Mouse (Mus musculus) cerebellum, adult 2 months (tissue): ENCODE results near the gene Erbin.

Experiments
- CTCF ChIP-seq: fragments of 200-500 bp; IDR thresholded peaks from 2 replicates; pipeline ENCODE4 v1.5.1; 2011; ENCODE audit warnings: low read depth, mild to moderate bottlenecking, control low read depth, low read length, moderate library complexity, borderline replicate concordance; ENCODE audit not compliant: insufficient read depth
- POLR2A ChIP-seq: fragments of 200-500 bp; IDR thresholded peaks from 2 replicates; pipeline ENCODE4 v1.6.1; 2011; ENCODE audit warnings: low read length, control low read depth, borderline replicate concordance; ENCODE audit not compliant: insufficient read depth

DNA sequence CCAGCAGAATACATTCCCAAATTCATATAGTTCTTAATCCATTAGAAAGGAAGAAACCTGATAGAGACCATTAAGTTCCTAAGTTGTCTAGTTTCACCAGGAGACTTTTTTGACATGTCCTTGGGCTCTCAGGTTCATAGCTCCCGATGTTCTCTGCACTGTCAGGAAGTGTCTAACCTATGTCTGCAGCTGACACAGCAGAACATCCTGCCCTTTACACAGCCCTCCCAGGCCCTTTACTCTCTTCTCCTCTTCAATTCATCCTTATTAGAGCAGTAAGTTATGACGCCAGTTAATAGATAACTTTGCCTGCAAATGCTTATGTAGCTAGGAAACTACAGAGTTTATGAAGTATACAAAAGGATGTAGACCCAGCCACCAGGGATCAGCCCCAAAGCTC, 20.5 kb upstream of the Erbin start:
- TF ChIP-seq POLR2A (no peak), CTCF (no peak)
